Mouse (Mus musculus) MEL (cell line): Measurements from ENCODE around the gene Immp2l. TPM values are rescaled to one million over a fixed set of nuclear protein-coding genes. Genes with fewer than 3 reads are reported as not detected.

Experiments used
- DNase-seq: peaks from one replicate; pipeline ENCODE4 v3.0.0; 2011; ENCODE audit warnings: low read depth, low spot score
- H3K27ac ChIP-seq: 2 replicates; pipeline ENCODE4 v1.5.1; 2012; ENCODE audit warnings: low read depth, mild to moderate bottlenecking, control low read depth, low read length, moderate library complexity; ENCODE audit not compliant: control insufficient read depth
- H3K27me3 ChIP-seq, 2 experiments: fragments of 150-350 bp in 1 of 2; sonication (generic) in 1 of 2; 2 replicates each; pipeline ENCODE4 v1.6.1; 2012; ENCODE audit warnings: low read length in 2 of 2, mild to moderate bottlenecking in 2 of 2, improper control_type of control experiment in 1 of 2, moderate library complexity in 1 of 2; ENCODE audit not compliant: insufficient read depth in 2 of 2, control insufficient read depth in 1 of 2
- H3K36me3 ChIP-seq, 2 experiments: 2 replicates each; pipeline ENCODE4 v1.6.1; 2012 to 2014; ENCODE audit warnings: low read length in 2 of 2, improper control_type of control experiment in 1 of 2, inconsistent platforms in 1 of 2, mild to moderate bottlenecking in 1 of 2; ENCODE audit not compliant: insufficient read depth in 2 of 2, control insufficient read depth in 1 of 2
- H3K4me1 ChIP-seq, 2 experiments: fragments of 150-350 bp in 1 of 2; sonication (generic) in 1 of 2; 2 replicates each; pipeline ENCODE4 v1.6.1; 2012; ENCODE audit warnings: low read length in 2 of 2, improper control_type of control experiment in 1 of 2, mild to moderate bottlenecking in 1 of 2; ENCODE audit not compliant: insufficient read depth in 2 of 2, control insufficient read depth in 1 of 2
- H3K4me3 ChIP-seq, 2 experiments: fragments of 150-350 bp in 1 of 2; sonication (generic) in 1 of 2; 2 replicates each; pipeline ENCODE4 v1.5.1; 2012; ENCODE audit warnings: low read depth in 2 of 2, low read length in 2 of 2, mild to moderate bottlenecking in 2 of 2, moderate library complexity in 2 of 2, control low read depth in 1 of 2, improper control_type of control experiment in 1 of 2; ENCODE audit not compliant: control insufficient read depth in 1 of 2, insufficient read depth in 1 of 2
- H3K79me2 ChIP-seq: 2 replicates; pipeline ENCODE4 v1.6.1; 2012; ENCODE audit warnings: mild to moderate bottlenecking, low read length, moderate library complexity; ENCODE audit not compliant: control insufficient read depth, poor library complexity, insufficient read depth
- H3K9ac ChIP-seq: 2 replicates; pipeline ENCODE4 v1.6.1; 2012; ENCODE audit warnings: low read depth, mild to moderate bottlenecking, control low read depth, low read length, moderate library complexity; ENCODE audit not compliant: control insufficient read depth, poor library complexity, severe bottlenecking
- H3K9me3 ChIP-seq: fragments of 150-350 bp; sonication (generic); replicated peaks from 2 replicates; pipeline ENCODE4 v1.6.1; 2012; ENCODE audit warnings: mild to moderate bottlenecking, low read length, improper control_type of control experiment, moderate library complexity; ENCODE audit not compliant: insufficient read depth
- CHD2 ChIP-seq: IDR thresholded peaks from 2 replicates; pipeline ENCODE4 v1.6.1; 2011; ENCODE audit warnings: low read length, improper control_type of control experiment
- ELF1 ChIP-seq: IDR thresholded peaks from 2 replicates; pipeline ENCODE4 v1.6.1; 2014; ENCODE audit warnings: low read depth, mild to moderate bottlenecking, inconsistent platforms, low read length, improper control_type of control experiment, moderate library complexity
- EP300 ChIP-seq, 2 experiments: IDR thresholded peaks; 2 replicates each; pipeline ENCODE4 v1.6.1; 2011; ENCODE audit warnings: improper control_type of control experiment in 2 of 2, low read length in 2 of 2, low read depth in 1 of 2, mild to moderate bottlenecking in 1 of 2
- ETS1 ChIP-seq: IDR thresholded peaks from 2 replicates; pipeline ENCODE4 v1.6.1; 2012; ENCODE audit warnings: low read depth, mild to moderate bottlenecking, inconsistent platforms, low read length, improper control_type of control experiment, moderate library complexity
- GABPA ChIP-seq: IDR thresholded peaks from 2 replicates; pipeline ENCODE4 v1.6.1; 2012; ENCODE audit warnings: low read depth, mild to moderate bottlenecking, inconsistent platforms, low read length, improper control_type of control experiment, moderate library complexity
- JUND ChIP-seq: IDR thresholded peaks from 2 replicates; pipeline ENCODE4 v1.6.1; 2011; ENCODE audit warnings: low read depth, mild to moderate bottlenecking, improper control_type of control experiment, low read length
- KAT2A ChIP-seq: conservative IDR thresholded peaks from 2 replicates; pipeline ENCODE4 v1.6.1; 2012; ENCODE audit warnings: low read depth, low read length, improper control_type of control experiment, inconsistent platforms
- NELFE ChIP-seq: IDR thresholded peaks from 2 replicates; pipeline ENCODE4 v1.6.1; 2011; ENCODE audit warnings: low read depth, low read length, improper control_type of control experiment
- POLR2A ChIP-seq, 2 experiments: IDR thresholded peaks; 2 replicates each; pipeline ENCODE4 v1.6.1; 2011 to 2012; ENCODE audit warnings: low read length in 2 of 2, mild to moderate bottlenecking in 2 of 2, control low read depth in 1 of 2, improper control_type of control experiment in 1 of 2, low read depth in 1 of 2, moderate library complexity in 1 of 2; ENCODE audit not compliant: control insufficient read depth in 1 of 2, insufficient read depth in 1 of 2, poor library complexity in 1 of 2
- POLR2AphosphoS5 ChIP-seq: IDR thresholded peaks from 2 replicates; pipeline ENCODE4 v1.6.1; 2012; ENCODE audit warnings: low read depth, borderline replicate concordance, mild to moderate bottlenecking, inconsistent platforms, low read length, moderate library complexity, mixed read lengths
- SMC3 ChIP-seq: IDR thresholded peaks from 2 replicates; pipeline ENCODE4 v1.6.1; 2011; ENCODE audit warnings: low read depth, low read length, improper control_type of control experiment
- USF2 ChIP-seq, 2 experiments: IDR thresholded peaks; 2 replicates each; pipeline ENCODE4 v1.6.1; 2011 to 2012; ENCODE audit warnings: improper control_type of control experiment in 2 of 2, low read length in 2 of 2, borderline replicate concordance in 1 of 2, inconsistent platforms in 1 of 2, low read depth in 1 of 2, mild to moderate bottlenecking in 1 of 2; ENCODE audit not compliant: insufficient read depth in 1 of 2
- polyA plus RNA-seq, 2 experiments: library from polyadenylated mRNA; stranded (reverse) in 1 of 2; unstranded in 1 of 2; fragments of >175 nt in 1 of 2; fragments of >200 nt in 1 of 2; gene quantifications; 2 replicates each; pipeline versions ENCODE4 v1.2.1 to v1.2.4; 2012; ENCODE audit warnings: low replicate concordance in 2 of 2, low read depth in 1 of 2; ENCODE audit not compliant: insufficient read length in 2 of 2, insufficient read depth in 1 of 2, missing spikeins in 1 of 2
- total RNA-seq: library from RNA; depleted of rRNA; stranded (reverse); fragments of 300-350 nt; gene quantifications from 2 replicates; pipeline ENCODE4 v1.2.3, GENCODE M21; 2012

Immp2l gene
- total and polyA plus RNA-seq, 3 experiments = 4.0 to 5.0 TPM; not detected in 1

GRCm38 (mm10) chr12:40994846-40995245, 29.0 kb upstream of the Immp2l start:
- H3K27ac ChIP-seq = no peak overlapping the region

DNA sequence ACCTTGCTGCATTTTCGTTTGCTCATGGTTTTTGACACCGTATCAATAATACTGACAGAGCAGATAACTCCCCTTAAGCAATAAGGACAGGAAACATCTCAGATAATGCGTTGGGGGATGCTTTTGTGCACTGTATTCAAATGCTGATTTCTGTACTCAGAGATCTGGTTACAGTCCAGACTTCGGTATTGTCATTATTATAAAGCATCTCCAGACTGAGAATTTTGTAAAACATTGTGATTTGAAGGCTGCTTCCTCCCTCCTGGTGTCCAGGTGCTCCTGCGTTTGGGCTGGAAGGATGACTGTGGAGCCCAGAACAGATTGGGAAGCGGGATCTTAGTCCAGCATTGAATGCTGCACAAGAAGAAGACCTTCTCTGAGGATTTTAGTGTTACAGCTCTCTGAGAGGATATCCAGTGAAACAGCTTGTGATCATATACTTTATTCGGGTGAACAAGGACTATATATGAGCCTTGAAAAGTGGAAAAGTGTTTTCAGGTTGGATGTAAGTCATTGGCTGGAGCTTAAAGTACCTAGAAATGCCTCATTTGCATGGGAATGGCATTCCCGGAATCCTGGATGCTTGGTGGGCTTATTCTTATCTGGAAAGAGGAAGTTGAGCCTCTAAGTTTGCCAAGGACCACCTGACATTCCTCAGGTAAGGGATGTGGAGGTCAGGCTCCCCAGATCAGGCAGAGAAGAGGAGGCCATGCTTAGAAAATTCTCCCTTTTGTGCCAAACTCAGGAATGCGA, 28.1 kb upstream of the Immp2l start:
- no peak overlapping the region for H3K27ac ChIP-seq

More at GRCm38 (mm10) chr12:40994846-40995245, 29.0 kb upstream of the Immp2l start:
- no peak overlapping the region for H3K4me3 ChIP-seq
- H3K4me1 ChIP-seq = no peaks in the 10 kb centered on the region
- H3K9me3 ChIP-seq = no peaks in the 10 kb centered on the region
- DNase-seq = no peak
- H3K27me3 ChIP-seq = no peaks in the 10 kb centered on the region
- H3K9ac ChIP-seq = no peak overlapping the region
- H3K36me3 ChIP-seq = no peaks in the 10 kb centered on the region
- no peak for TF ChIP-seq JUND
- no peak for TF ChIP-seq USF2 (IDR thresholded peaks at IDR 0.05; ENCODE audit: borderline replicate concordance in 1 of 2, insufficient read depth in 1 of 2, low read depth in 1 of 2, low read length in 2 of 2)
- no peak for TF ChIP-seq KAT2A
- TF ChIP-seq CHD2 = no peak
- TF ChIP-seq SMC3 = no peak
- no peak for TF ChIP-seq EP300 (IDR thresholded peaks at IDR 0.05; ENCODE audit: low read depth in 1 of 2, low read length in 2 of 2)
- no peak for TF ChIP-seq ETS1
- TF ChIP-seq NELFE = no peak
- H3K79me2 ChIP-seq = no peaks in the 10 kb centered on the region

GRCm38 (mm10) chr12:41022516-41022915, 1.4 kb upstream of the Immp2l start:
- H3K9ac ChIP-seq = no peak overlapping the region
- peaks cover 0 to 5% of the 10 kb centered on the region in 2 experiments; a peak in 2 of 4 replicates for H3K4me1 ChIP-seq
- peaks cover 0 to 6% of the 10 kb centered on the region in 2 experiments; a peak in 2 of 4 replicates for H3K36me3 ChIP-seq
- H3K9me3 ChIP-seq = no peaks in the 10 kb centered on the region
- no peaks in the 10 kb centered on the region for H3K27me3 ChIP-seq
- no peak overlapping the region for H3K27ac ChIP-seq
- H3K4me3 ChIP-seq = no peak overlapping the region
- no peak for DNase-seq
- TF ChIP-seq POLR2AphosphoS5 = no peak
- H3K79me2 ChIP-seq = no peaks in the 10 kb centered on the region; the same call in 1 of the 2 replicates

More for the DNA sequence above, 28.1 kb upstream of the Immp2l start:
- H3K4me1 ChIP-seq = no peaks in the 10 kb centered on the region
- no peak overlapping the region for H3K4me3 ChIP-seq
- no peak overlapping the region for H3K9ac ChIP-seq
- no peaks in the 10 kb centered on the region for H3K79me2 ChIP-seq
- no peaks in the 10 kb centered on the region for H3K27me3 ChIP-seq
- TF ChIP-seq JUND (no peak), GABPA (no peak), POLR2A (IDR thresholded peaks at IDR 0.05; ENCODE audit: control insufficient read depth in 1 of 2, insufficient read depth in 1 of 2, low read depth in 1 of 2, low read length in 2 of 2, poor library complexity in 1 of 2) (no peak), ELF1 (no peak)
- DNase-seq = no peak
- no peaks in the 10 kb centered on the region for H3K36me3 ChIP-seq
- no peaks in the 10 kb centered on the region for H3K9me3 ChIP-seq
